Comparison of ENCODE assay signal across 12 mouse cellular contexts in the genomic region with DNA sequence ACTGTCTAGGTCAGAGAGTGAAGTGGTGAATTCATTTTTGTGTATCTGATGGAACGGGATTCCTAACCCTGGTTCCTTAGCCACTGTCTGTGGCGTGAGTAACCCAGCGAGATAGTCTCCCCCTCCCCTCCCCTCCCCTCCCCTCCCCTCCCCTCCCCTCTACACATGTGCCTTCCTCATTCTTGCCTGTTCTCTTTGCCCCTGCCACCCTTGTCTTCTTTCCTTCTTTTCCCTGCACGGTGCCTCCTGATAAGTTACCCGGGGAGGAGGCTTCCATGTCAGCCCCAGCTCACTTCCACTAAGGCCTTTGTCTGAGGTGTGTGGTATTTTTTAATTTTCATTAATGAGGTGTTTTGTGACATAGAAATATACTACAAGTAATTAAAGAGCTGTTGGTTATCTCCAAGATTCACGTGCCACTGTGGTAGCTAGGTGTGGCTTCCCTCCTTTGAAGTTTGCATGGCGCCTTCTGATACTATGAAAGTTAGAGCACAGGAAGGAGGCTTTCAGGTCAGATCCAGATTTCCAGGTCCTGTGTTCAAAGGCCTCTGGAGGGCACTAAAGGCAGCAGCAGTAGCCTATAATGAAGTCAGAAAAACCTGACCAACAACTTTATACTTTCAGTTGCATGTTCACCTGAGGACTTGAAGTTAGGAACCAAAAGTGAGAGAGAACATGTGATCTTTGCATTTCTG. TPM values are rescaled to one million over a fixed set of nuclear protein-coding genes. Genes with fewer than 3 reads are reported as not detected.
DNase-seq lines count a peak whose midpoint lies in the region; ATAC-seq and TF ChIP-seq lines count a peak whose summit lies in the region.
"Had no signal": no experiment of that assay in that cellular context is flagged by ENCODE, and none has a peak within 500 bp of the region (broad histone marks: within the 10 kb centered on the region; RNA-seq: fewer than 3 reads in every experiment).

No protein-coding gene starts in this region.

- peak; percentile 78 to 87 for TF ChIP-seq EP300 in MEL (IDR thresholded peaks at IDR 0.05; ENCODE audit: low read depth in 1 of 2, low read length in 2 of 2)

- no peak overlapping the region for H3K4me2 ChIP-seq in heart, embryonic 12.5 days
- no peak overlapping the region for H3K4me2 ChIP-seq in heart, embryonic 11.5 days
- H3K4me2 ChIP-seq in intestine, embryonic 15.5 days (replicated peaks) = no peak overlapping the region

- WGBS in heart, embryonic 12.5 days = 37% methylated on average over 7 of the region's 7 CpGs
- 39% methylated on average over 6 of the region's 7 CpGs for WGBS in heart, embryonic 11.5 days (ENCODE audit: insufficient replicate concordance)
- 56% methylated on average over 6 of the region's 7 CpGs for WGBS in intestine, embryonic 15.5 days
- WGBS in forebrain, embryonic 10.5 days = 69% methylated on average over 6 of the region's 7 CpGs

- 0 out of 2 replicates have a peak overlapping the region, but pooled peaks have one; percentile 4 for H3K27ac ChIP-seq in heart, embryonic 12.5 days (ENCODE audit: poor library complexity, severe bottlenecking)
- H3K27ac ChIP-seq in heart, embryonic 11.5 days (ENCODE audit: low read depth, low read length) = no peak overlapping the region
- H3K27ac ChIP-seq in MEL (ENCODE audit: control insufficient read depth, low read depth, low read length) = peak overlapping the region; percentile 87
- 0 out of 2 replicates have a peak overlapping the region, but pooled peaks have one; percentile 14 for H3K27ac ChIP-seq in intestine, embryonic 15.5 days
- H3K27ac ChIP-seq in forebrain, embryonic 10.5 days = no peak overlapping the region
- H3K27ac ChIP-seq: hindbrain, embryonic 10.5 days had no signal

- no peaks in the 10 kb centered on the region for H3K9me3 ChIP-seq in heart, embryonic 12.5 days (replicated peaks)
- H3K9me3 ChIP-seq in heart, embryonic 11.5 days (replicated peaks; ENCODE audit: control insufficient read depth, low read length) = no peaks in the 10 kb centered on the region
- H3K9me3 ChIP-seq in MEL (replicated peaks; ENCODE audit: insufficient read depth, low read length) = no peaks in the 10 kb centered on the region
- H3K9me3 ChIP-seq in intestine, embryonic 15.5 days = no peaks in the 10 kb centered on the region
- no peaks in the 10 kb centered on the region for H3K9me3 ChIP-seq in megakaryocyte, embryonic 14.5 days
- H3K9me3 ChIP-seq in forebrain, embryonic 10.5 days = no peaks in the 10 kb centered on the region
- H3K9me3 ChIP-seq: hindbrain, embryonic 10.5 days had no signal

- H3K4me3 ChIP-seq in heart, embryonic 12.5 days = no peak overlapping the region
- no peak overlapping the region for H3K4me3 ChIP-seq in heart, embryonic 11.5 days (ENCODE audit: low read depth, low read length)
- peak overlapping the region; percentile 13 to 35; a peak in 1 of 4 replicates for H3K4me3 ChIP-seq in MEL (ENCODE audit: control insufficient read depth in 1 of 2, insufficient read depth in 1 of 2, low read depth in 2 of 2, low read length in 2 of 2)
- H3K4me3 ChIP-seq in intestine, embryonic 15.5 days (replicated peaks) = no peak overlapping the region
- H3K4me3 ChIP-seq in megakaryocyte, embryonic 14.5 days (replicated peaks) = peak overlapping the region; percentile 56
- no peak overlapping the region for H3K4me3 ChIP-seq in forebrain, embryonic 10.5 days
- H3K4me3 ChIP-seq: hindbrain, embryonic 10.5 days had no signal

- no peak for TF ChIP-seq POLR2A in MEL (IDR thresholded peaks at IDR 0.05; ENCODE audit: control insufficient read depth in 1 of 2, insufficient read depth in 1 of 2, low read depth in 1 of 2, low read length in 2 of 2, poor library complexity in 1 of 2)

- peaks cover 5% of the 10 kb centered on the region; the same call in 1 of the 2 replicates for H3K79me2 ChIP-seq in MEL (ENCODE audit: control insufficient read depth, insufficient read depth, low read length, poor library complexity)

- H3K9ac ChIP-seq in heart, embryonic 12.5 days = no peak overlapping the region
- no peak overlapping the region for H3K9ac ChIP-seq in heart, embryonic 11.5 days (ENCODE audit: low read depth, low read length)
- H3K9ac ChIP-seq in MEL (ENCODE audit: control insufficient read depth, low read depth, low read length, poor library complexity, severe bottlenecking) = peak overlapping the region; percentile 50
- H3K9ac ChIP-seq in intestine, embryonic 15.5 days = no peak overlapping the region

- TF ChIP-seq CTCF in MEL (IDR thresholded peaks at IDR 0.05 in 2 of 3, conservative IDR thresholded peaks at IDR 0.05 in 1 of 3; ENCODE audit: control insufficient read depth in 1 of 3, insufficient read depth in 1 of 3, low read depth in 2 of 3, low read length in 3 of 3, poor library complexity in 1 of 3, severe bottlenecking in 1 of 3) = peak in 1 of 3 experiments; percentile 11; a peak in 2 of 6 replicates

- no peak; the same call in 1 of the 2 replicates for TF ChIP-seq RAD21 in MEL (IDR thresholded peaks at IDR 0.05; ENCODE audit: low read depth, low read length)

- ATAC-seq in heart, embryonic 12.5 days (ENCODE audit: insufficient number of reproducible peaks, low FRiP score) = no peak
- ATAC-seq in heart, embryonic 11.5 days (replicated peaks; ENCODE audit: insufficient number of reproducible peaks, low FRiP score, low TSS enrichment) = no peak
- ATAC-seq in intestine, embryonic 15.5 days = peak; percentile 72
- ATAC-seq: Patski had no signal

- no peaks in the 10 kb centered on the region for H3K27me3 ChIP-seq in heart, embryonic 12.5 days (replicated peaks)
- H3K27me3 ChIP-seq in heart, embryonic 11.5 days (ENCODE audit: control insufficient read depth, insufficient read depth, low read length) = no peaks in the 10 kb centered on the region
- H3K27me3 ChIP-seq in MEL (ENCODE audit: control insufficient read depth in 1 of 2, insufficient read depth in 2 of 2, low read length in 2 of 2) = no peaks in the 10 kb centered on the region
- no peaks in the 10 kb centered on the region for H3K27me3 ChIP-seq in intestine, embryonic 15.5 days (replicated peaks)
- H3K27me3 ChIP-seq in megakaryocyte, embryonic 14.5 days (replicated peaks) = no peaks in the 10 kb centered on the region
- H3K27me3 ChIP-seq in forebrain, embryonic 10.5 days (ENCODE audit: poor library complexity, severe bottlenecking) = no peaks in the 10 kb centered on the region
- H3K27me3 ChIP-seq: Patski had no signal

- peaks cover 19% of the 10 kb centered on the region for H3K4me1 ChIP-seq in heart, embryonic 12.5 days (replicated peaks)
- H3K4me1 ChIP-seq in heart, embryonic 11.5 days (ENCODE audit: control insufficient read depth, insufficient read depth, low read length) = no peaks in the 10 kb centered on the region
- peaks cover 22 to 32% of the 10 kb centered on the region in 2 experiments for H3K4me1 ChIP-seq in MEL (ENCODE audit: control insufficient read depth in 1 of 2, insufficient read depth in 2 of 2, low read length in 2 of 2)
- H3K4me1 ChIP-seq in intestine, embryonic 15.5 days (replicated peaks) = no peaks in the 10 kb centered on the region; the same call in 1 of the 2 replicates
- H3K4me1 ChIP-seq in megakaryocyte, embryonic 14.5 days = peaks cover 40% of the 10 kb centered on the region
- H3K4me1 ChIP-seq in forebrain, embryonic 10.5 days = 0 out of 2 replicates have a peak, but pooled peaks cover 5% of the 10 kb centered on the region
- H3K4me1 ChIP-seq: hindbrain, embryonic 10.5 days had no signal

- peak; percentile 81 for DNase-seq in MEL (ENCODE audit: low read depth, low spot score)
- DNase-seq in Muller cell, postnatal 12 days (ENCODE audit: inconsistent ontology term) = no peak
- DNase-seq in gastrocnemius, postnatal 10 days = no peak
- DNase-seq in forebrain, embryonic 10.5 days (ENCODE audit: extremely low spot score, low spot score) = no peak
- DNase-seq: adrenal gland, postnatal 36 days; right cerebral cortex, postnatal 4 days had no signal

- H3K36me3 ChIP-seq in heart, embryonic 12.5 days = no peaks in the 10 kb centered on the region
- no peaks in the 10 kb centered on the region for H3K36me3 ChIP-seq in heart, embryonic 11.5 days (ENCODE audit: control insufficient read depth, insufficient read depth, low read length)
- H3K36me3 ChIP-seq in MEL (ENCODE audit: control insufficient read depth in 1 of 2, insufficient read depth in 2 of 2, low read length in 2 of 2) = peaks cover 0 to 32% of the 10 kb centered on the region in 2 experiments; a peak in 2 of 4 replicates
- no peaks in the 10 kb centered on the region for H3K36me3 ChIP-seq in intestine, embryonic 15.5 days
- peaks cover 18% of the 10 kb centered on the region for H3K36me3 ChIP-seq in megakaryocyte, embryonic 14.5 days (replicated peaks; ENCODE audit: low read length)
- peaks cover 8% of the 10 kb centered on the region for H3K36me3 ChIP-seq in forebrain, embryonic 10.5 days (replicated peaks)

TF ChIP-seq in MEL, 35 proteins besides CTCF, POLR2A, EP300 and RAD21 (continues in another document):
- TF ChIP-seq NRF1 (IDR thresholded peaks at IDR 0.05; ENCODE audit: insufficient read depth, low read depth, low read length, poor library complexity, severe bottlenecking) (no peak), ZC3H11A (IDR thresholded peaks at IDR 0.05; ENCODE audit: low read depth, low read length) (0 out of 2 replicates have a peak, but pooled peaks have one; percentile 1), SIN3A (IDR thresholded peaks at IDR 0.05; ENCODE audit: low read length) (peak; percentile 81), TCF12 (IDR thresholded peaks at IDR 0.05; ENCODE audit: low read depth, low read length) (peak; percentile 78; the same call in 1 of the 2 replicates), TAL1 (IDR thresholded peaks at IDR 0.05; ENCODE audit: low read length) (peak; percentile 68), ZKSCAN1 (IDR thresholded peaks at IDR 0.05; ENCODE audit: low read depth, low read length) (no peak), GATA1 (IDR thresholded peaks at IDR 0.05; ENCODE audit: low read depth, low read length) (peak; percentile 81), USF2 (IDR thresholded peaks at IDR 0.05; ENCODE audit: borderline replicate concordance in 1 of 2, insufficient read depth in 1 of 2, low read depth in 1 of 2, low read length in 2 of 2) (0 out of 4 replicates have a peak, but pooled peaks of 1 of the 2 experiments have one; percentile 24), E2F4 (IDR thresholded peaks at IDR 0.05; ENCODE audit: borderline replicate concordance, low read depth, low read length) (0 out of 2 replicates have a peak, but pooled peaks have one; percentile 45)

RNA-seq across cellular contexts. Expression of gene Arid2, which starts 57.4 kb away (rescaled TPM):
- polyA plus RNA-seq in heart, embryonic 12.5 days (2016; fragmentation: Nextera tagmentation; extraction: Ambion mirVana) = 21.5 and 21.9 TPM in 2 replicates
- 22.0 and 22.6 TPM in 2 replicates for polyA plus RNA-seq in heart, embryonic 11.5 days (2014; fragmentation: Nextera tagmentation; extraction: Ambion mirVana)
- 20.3 and 21.3 TPM in 2 replicates for total RNA-seq in MEL (2012; rRNA removed)
- polyA plus RNA-seq in MEL (2012; ENCODE audit: insufficient read depth in 1 of 2, insufficient read length in 2 of 2, low read depth in 1 of 2, low replicate concordance in 2 of 2, missing spikeins in 1 of 2) = 10 to 100 TPM; 25.9 to 31.2 TPM
- 16.0 and 16.8 TPM in 2 replicates for polyA plus RNA-seq in intestine, embryonic 15.5 days (2015; fragmentation: Nextera tagmentation; extraction: Ambion mirVana)
- 4.4 and 5.9 TPM in 2 replicates for polyA plus RNA-seq in megakaryocyte, embryonic 14.5 days (2012; ENCODE audit: insufficient read depth, low replicate concordance)
- total RNA-seq in gastrocnemius, postnatal 10 days (2021) = 10 to 100 TPM; 26.6 to 30.9 TPM
- polyA plus RNA-seq in forebrain, embryonic 10.5 days (2016; fragmentation: Nextera tagmentation; extraction: Ambion mirVana) = 28.7 and 29.0 TPM in 2 replicates

Comparison
In these comparisons a context has a peak if more than half of its experiments do, and no peak if none do; other contexts are left out.
1. H3K27ac ChIP-seq: peak in heart, embryonic 12.5 days (single experiment), MEL (single experiment) and intestine, embryonic 15.5 days (single experiment); none in heart, embryonic 11.5 days (single experiment) and forebrain, embryonic 10.5 days (single experiment).
2. H3K4me3 ChIP-seq: peak in MEL (2 of 2) and megakaryocyte, embryonic 14.5 days (single experiment); none in heart, embryonic 12.5 days (single experiment), heart, embryonic 11.5 days (single experiment), intestine, embryonic 15.5 days (single experiment) and forebrain, embryonic 10.5 days (single experiment).